Mouse (Mus musculus) left cerebral cortex, adult 2 months (tissue): Measurements from ENCODE around the gene Cmtm6. TPM values are rescaled to one million over a fixed set of nuclear protein-coding genes. Genes with fewer than 3 reads are reported as not detected.
A peak's percentile ranks its signal among the peaks of the same experiment; 100 is the strongest.
"Not testable (repeated sequence)": the region's sequence is repeated elsewhere in the genome, so short reads cannot be mapped to it uniquely, and the experiment has no call there.

Source experiments
- DNase-seq, 2 experiments: peaks; one replicate each; pipeline ENCODE4 v3.0.0; 2021 to 2022; ENCODE audit warnings: low spot score in 2 of 2, mixed read lengths in 1 of 2; ENCODE audit errors: extremely low spot score in 1 of 2
- H3K27ac ChIP-seq: fragments of 200-600 bp; 2 replicates; pipeline ENCODE4 v1.8.1; 2022
- H3K4me3 ChIP-seq: fragments of 200-600 bp; 2 replicates; pipeline ENCODE4 v1.8.1; 2022
- CTCF ChIP-seq: fragments of 200-600 bp; IDR thresholded peaks from 2 replicates; pipeline ENCODE4 v1.8.1; 2022; ENCODE audit warnings: antibody characterized with exemption, mild to moderate bottlenecking, moderate library complexity
- intact Hi-C: fragments of 180-260 bp; cut with DNase I; formaldehyde crosslinking; loops from one replicate; pipeline ENCODE4 v1.15.1; 2025
- long read RNA-seq, 2 experiments: library from polyadenylated mRNA; stranded (forward); transcript quantifications; one replicate each; pipeline ENCODE4 v2.0.0; 2021; ENCODE audit warnings: borderline mapping rate in 2 of 2
- total RNA-seq, 2 experiments: library from RNA; stranded (reverse); gene quantifications; 2 replicates each; pipeline ENCODE4 v1.2.3; 2021

Cmtm6 gene
- 10 to 100 TPM; 19.8 to 22.4 TPM for total RNA-seq
- long read RNA-seq, experiment 1, transcript Cmtm6-201 (4 exons, 3,383 nt) = major isoform, 64 of 72 reads
- long read RNA-seq, experiment 1, partial matches to known transcripts = 2 of 72 reads
- long read RNA-seq, experiment 1, other reads (novel, unspliced or antisense) = 6 of 72 reads
- long read RNA-seq, experiment 2, transcript Cmtm6-201 (4 exons, 3,383 nt) = major isoform, 76 of 79 reads
- long read RNA-seq, experiment 2, partial matches to known transcripts = 0 of 79 reads
- long read RNA-seq, experiment 2, other reads (novel, unspliced or antisense) = 3 of 79 reads

DNA sequence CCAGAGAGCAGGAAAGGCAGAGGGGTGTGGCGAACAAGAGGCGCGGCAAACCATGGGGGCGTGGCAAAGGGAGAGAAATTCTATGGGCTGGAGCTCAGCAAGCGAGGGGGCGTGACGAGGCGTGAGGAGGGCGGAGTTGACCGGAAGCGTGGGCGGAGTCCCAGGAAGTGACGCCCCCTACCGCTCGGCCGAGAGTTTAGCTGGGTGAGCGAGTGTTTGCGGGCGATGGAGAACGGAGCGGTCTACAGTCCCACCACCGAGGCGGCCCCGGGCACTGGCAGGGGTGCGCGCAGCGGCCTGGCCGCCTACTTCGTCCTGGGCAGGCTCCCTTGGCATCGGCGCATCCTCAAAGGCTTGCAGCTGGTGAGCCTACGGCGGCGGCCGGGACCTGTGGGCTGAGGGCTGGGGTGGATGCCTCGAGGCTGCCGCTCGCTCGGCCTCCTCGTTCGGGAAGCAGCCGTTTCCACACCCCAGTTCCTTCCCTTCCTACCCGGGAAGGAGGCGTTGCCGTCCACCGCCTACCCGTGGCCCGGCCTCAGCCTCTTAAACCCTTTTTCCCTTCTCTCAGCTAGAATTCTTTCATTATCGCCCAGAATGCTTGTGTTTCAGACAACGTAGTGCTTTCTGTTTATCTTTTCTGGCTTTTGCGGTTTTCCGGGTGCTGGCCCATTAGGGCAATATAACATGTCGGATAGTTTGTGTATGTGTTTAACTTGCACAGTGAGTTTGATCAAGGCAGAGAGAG is at the start of gene Cmtm6:
TSS of gene Cmtm6 (plus strand) at position 106 of the 745 bp plus-strand sequence.
- H3K4me3 ChIP-seq = peak within 1 kb of the TSS; percentile 96
- intact Hi-C loops = no loop called here
- peak; percentile 94 to 96 for DNase-seq
- peak; percentile 50 for TF ChIP-seq CTCF
- H3K27ac ChIP-seq = peak within 1 kb of the TSS; percentile 93

DNA sequence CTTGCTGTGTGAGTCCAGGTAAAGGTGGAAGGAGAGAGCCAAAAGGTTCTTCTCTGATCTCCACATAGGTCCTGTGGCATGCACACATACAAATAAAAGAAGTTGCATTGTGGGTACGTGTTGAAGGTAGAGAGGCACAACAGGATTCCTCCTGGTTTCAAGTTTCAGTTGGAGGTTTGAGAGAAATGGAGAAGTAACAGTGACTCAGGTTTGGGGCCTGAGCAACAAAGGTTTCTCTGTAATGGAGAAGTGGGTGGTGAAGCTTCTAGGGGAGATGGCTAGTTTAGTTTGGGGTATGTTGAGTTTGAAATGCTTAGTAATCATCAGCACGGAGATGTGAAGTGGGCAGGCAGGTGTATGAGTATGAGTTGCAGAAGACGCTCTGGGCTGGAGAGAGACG is 48.7 kb upstream of the Cmtm6 start:
- DNase-seq = no peak
- TF ChIP-seq CTCF = no peak
- Histone ChIP-seq H3K27ac (no peak overlapping the region), H3K4me3 (no peak overlapping the region)
- intact Hi-C loops = no loop called here

DNA sequence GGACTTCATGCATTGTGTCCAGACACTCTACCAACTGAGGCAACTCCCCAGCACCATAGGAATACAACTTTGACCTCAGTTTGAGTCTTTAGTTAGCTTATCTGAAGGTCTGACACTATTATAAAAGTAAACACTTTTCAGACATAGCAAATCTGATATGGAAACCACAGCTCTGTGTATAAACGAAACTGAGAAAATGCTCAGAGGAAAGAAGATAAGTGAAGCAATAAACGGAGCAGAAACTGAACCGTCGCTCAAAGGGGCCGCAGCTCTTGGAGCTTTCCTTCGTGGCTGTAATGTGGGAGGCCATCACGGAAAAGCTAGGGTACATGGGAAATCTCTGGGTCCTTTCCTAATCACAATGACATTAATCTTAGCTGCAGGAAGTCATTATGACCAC is 44.7 kb upstream of the Cmtm6 start:
- Histone ChIP-seq H3K27ac (no peak overlapping the region), H3K4me3 (no peak overlapping the region)
- no peak for TF ChIP-seq CTCF
- intact Hi-C loops = no loop called here
- no peak for DNase-seq

DNA sequence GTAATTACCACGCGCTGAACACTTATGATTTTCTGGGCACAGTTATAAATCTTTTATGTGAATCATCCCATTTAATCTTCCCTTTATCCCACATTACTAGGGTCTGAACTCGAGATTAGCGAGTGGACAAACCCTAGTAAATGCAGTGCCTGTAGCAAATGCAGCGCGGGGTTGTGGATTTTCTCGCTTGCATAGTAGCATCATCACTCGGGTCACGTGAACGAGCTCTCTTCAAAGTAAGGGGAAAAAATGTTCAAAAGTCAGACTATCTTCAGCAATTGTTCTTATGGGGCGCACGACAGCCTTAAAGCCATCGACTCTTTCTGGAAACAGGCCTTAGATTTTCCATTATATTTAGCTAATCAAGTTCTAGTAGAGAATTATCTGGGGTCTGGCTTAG is 43.3 kb upstream of the Cmtm6 start:
- intact Hi-C loops = loop anchor here (2.0 kb wide), 2 partner anchors 39 to 47 kb away; partner anchors contain the start of gene Cnot10
- TF ChIP-seq CTCF = no peak
- peak in 1 of 2 experiments; percentile 22 for DNase-seq
- Histone ChIP-seq H3K27ac (peak overlapping the region; percentile 95), H3K4me3 (peak overlapping the region; percentile 92)

DNA sequence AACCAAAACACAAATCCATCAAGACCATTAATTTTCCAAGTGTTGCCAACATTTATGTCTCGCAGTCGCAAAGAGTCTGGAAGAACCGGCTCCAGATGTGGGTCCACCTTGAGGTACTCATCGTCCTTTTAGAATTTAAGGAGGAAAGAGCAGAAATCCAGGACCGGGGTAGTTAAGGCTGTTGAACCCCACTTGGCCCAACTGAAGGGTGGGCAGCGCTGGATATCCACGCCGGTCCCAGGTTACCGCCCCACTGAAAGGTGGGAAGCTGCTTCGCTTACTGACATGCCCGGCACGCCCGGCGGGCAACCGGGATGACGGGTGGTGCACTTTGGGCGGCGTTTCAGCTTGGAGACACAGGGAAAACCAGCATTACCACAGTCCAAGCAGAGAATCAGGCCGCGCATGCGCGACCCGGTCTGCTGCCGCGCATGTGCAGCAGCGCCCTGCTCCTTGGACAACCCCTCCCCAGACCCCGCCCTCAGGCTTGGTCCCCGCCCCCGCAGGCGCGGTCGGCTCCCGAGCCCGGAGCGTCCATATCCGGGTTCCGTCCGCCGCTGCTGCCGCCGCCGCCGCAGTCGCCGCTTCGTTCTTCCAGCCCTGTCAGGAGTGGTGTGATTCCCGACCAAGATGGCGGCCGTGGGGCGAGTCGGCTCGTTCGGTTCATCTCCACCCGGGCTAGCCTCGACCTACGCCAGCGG is 42.5 kb upstream of the Cmtm6 start, which contains the start of gene Dync1li1:
TSS of gene Dync1li1 (plus strand) at position 539 of the 701 bp plus-strand sequence.
- peak within 1 kb of the TSS; percentile 92 for H3K4me3 ChIP-seq
- DNase-seq = peak; percentile 97 to 98
- TF ChIP-seq CTCF = no peak
- peak within 1 kb of the TSS; percentile 95 for H3K27ac ChIP-seq
- intact Hi-C loops = loop anchor here (2.0 kb wide), 2 partner anchors 40 to 48 kb away; partner anchors contain the start of gene Cnot10

DNA sequence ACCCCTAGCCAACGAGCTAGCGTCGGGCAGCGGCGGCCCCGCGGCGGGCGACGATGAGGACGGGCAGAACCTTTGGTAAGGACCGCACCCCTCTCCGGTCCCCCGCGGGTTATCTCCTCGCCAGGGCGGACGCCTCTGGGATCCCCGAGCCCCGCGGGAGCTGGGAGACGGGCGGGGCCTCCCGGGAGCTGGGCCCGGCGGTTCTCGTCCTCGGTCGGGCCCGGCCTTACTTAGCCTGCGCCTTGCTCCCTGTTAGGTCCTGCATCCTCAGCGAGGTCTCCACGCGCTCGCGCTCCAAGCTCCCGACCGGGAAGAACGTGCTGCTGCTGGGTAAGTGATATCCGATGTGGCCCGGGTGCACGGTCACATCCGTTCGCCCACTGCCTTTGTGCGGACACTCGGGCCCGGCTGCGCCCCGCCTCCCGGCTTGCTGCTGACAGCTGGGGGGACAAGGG is 41.9 kb upstream of the Cmtm6 start:
- peak overlapping the region; percentile 92 for H3K4me3 ChIP-seq
- no peak for TF ChIP-seq CTCF
- H3K27ac ChIP-seq = peak overlapping the region; percentile 95
- DNase-seq = no peak
- intact Hi-C loops = loop anchor here (2.0 kb wide), 2 partner anchors 40 to 48 kb away; partner anchors contain the start of gene Cnot10

DNA sequence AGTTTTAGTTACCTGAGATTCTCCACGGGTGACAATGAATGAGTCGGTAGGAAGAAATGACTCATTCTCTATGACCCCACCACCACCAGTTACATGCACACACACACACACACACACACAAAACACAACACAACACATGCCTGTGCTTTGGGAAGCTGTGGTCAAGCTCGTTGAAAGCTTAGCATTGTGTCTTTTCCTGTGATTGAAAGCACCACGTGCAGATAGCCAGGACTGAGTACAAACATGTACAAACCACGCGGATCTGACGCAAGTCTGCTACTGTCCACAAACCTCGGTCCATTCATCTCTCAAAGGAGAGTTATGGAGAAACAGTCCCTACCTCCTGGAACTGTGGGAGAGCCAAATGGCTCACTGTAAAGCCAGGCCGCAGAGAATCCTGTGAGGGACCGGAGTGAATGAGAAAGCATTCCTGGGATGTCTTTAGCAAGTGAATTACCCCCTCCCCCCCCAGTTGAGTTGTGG is 40.8 kb upstream of the Cmtm6 start:
- H3K4me3 ChIP-seq = peak overlapping the region; percentile 92
- TF ChIP-seq CTCF = no peak
- DNase-seq = no peak
- no peak overlapping the region for H3K27ac ChIP-seq
- intact Hi-C loops = loop anchor here (2.0 kb wide), 1 partner anchor 39 kb away; no protein-coding TSS in a partner anchor

DNA sequence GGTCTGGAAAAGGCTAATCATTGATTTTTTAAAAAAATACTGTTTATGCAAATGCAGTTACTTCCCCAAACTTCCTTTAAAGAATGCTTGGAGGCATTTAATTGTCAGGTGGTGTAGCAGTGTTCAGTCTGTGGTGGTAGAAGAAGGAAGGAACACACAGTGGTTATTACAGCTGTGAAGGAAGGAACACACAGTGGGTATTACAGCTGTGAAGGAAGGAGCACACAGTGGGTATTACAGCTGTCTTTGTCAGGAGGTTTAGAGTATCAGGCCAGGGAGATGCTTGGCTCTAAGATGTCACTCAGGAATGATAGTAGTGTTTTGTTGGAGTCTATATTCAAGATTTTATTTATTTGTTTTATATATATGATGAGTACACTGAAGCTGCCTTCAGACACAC is 39.8 kb upstream of the Cmtm6 start:
- no peak for TF ChIP-seq CTCF
- H3K27ac ChIP-seq = no peak overlapping the region
- DNase-seq = no peak
- intact Hi-C loops = loop anchor here (2.0 kb wide), 1 partner anchor 38 kb away; no protein-coding TSS in a partner anchor
- no peak overlapping the region for H3K4me3 ChIP-seq

DNA sequence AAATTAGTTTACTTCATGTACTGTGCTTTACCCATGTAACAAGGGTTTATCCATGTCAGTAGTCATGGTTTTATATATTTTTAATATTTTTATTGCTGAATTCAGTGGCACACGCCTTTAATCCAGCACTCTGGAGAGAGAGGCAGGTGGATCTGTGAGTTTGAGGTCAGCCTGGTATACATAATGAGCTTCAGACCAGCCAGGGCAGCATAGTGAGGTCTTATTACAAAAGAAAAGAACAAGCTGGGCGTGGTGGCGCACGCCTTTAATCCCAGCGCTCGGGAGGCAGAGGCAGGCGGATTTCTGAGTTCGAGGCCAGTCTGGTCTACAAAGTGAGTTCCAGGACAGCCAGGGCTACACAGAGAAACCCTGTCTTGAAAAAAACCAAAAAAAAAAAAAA is 35.3 kb upstream of the Cmtm6 start:
- intact Hi-C loops, H3K4me3 ChIP-seq: not testable (repeated sequence)

DNA sequence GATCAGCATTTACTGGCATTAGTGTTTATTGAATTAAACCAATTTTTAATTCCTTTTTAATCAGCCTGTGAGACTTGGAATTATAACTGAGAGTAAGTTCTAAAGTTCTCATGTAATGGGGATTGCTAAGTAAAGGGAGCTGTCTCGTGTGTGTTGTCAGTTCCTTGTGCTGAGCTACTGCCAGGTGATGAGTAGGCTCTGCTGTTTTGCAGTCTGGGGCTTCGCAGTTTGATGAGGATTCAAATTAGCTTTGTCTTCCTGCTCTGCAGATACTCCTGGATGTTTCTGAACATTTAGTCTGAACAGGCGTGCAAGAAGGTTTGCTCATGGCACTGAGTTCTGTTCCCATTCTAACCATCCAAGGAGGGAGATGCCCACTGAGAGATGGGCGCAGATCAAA is 33.8 kb upstream of the Cmtm6 start:
- peak overlapping the region; percentile 9; the same call in 1 of the 2 replicates for H3K27ac ChIP-seq
- intact Hi-C loops = no loop called here
- no peak for TF ChIP-seq CTCF
- H3K4me3 ChIP-seq = no peak overlapping the region
- no peak for DNase-seq

More for the DNA sequence above, 35.3 kb upstream of the Cmtm6 start:
- not testable (repeated sequence) for DNase-seq, H3K27ac ChIP-seq

DNA sequence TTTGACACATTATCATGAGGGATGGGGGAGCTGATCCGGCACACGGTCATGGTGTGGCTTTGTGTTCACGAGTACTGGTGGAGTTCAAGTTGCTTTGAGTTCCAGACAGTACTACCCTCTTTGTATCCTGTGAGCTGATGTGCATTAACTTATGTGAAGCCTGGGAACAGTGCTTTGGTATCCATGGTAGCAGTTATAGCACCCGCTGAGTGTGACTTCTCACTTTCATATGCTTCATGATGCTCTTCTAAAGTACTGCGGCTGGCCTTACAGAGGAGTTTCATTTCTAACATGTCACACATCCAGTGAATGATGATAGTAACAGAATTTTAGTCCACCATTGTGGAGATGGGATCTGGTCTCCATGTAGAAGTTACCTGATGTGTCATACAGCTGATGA is 33.0 kb upstream of the Cmtm6 start:
- DNase-seq = no peak
- TF ChIP-seq CTCF = no peak
- no peak overlapping the region; the same call in 1 of the 2 replicates for H3K27ac ChIP-seq
- H3K4me3 ChIP-seq = no peak overlapping the region
- intact Hi-C loops = no loop called here
